Mouse (Mus musculus) limb, embryonic 14.5 days (tissue): ENCODE data around the gene Ccl2. TPM values are rescaled to one million over a fixed set of nuclear protein-coding genes. Genes with fewer than 3 reads are reported as not detected.

Experiments
- ATAC-seq: fragments of 200-750 bp; cut with Nextera tagmentation; 2 replicates; pipeline ENCODE4 v1.8.0; 2017; ENCODE audit warnings: low read depth, moderate number of reproducible peaks, moderate TSS enrichment; ENCODE audit not compliant: low FRiP score
- DNase-seq: peaks from one replicate; pipeline ENCODE4 v3.0.0-alpha.2; 2015; ENCODE audit warnings: low spot score
- H3K27ac ChIP-seq: fragments of 300-500 bp; sonication (generic); replicated peaks from 2 replicates; pipeline ENCODE4 v1.5.1; 2014; ENCODE audit warnings: low read depth, mild to moderate bottlenecking, low read length, moderate library complexity, mixed read lengths
- H3K27me3 ChIP-seq: fragments of 300-500 bp; sonication (generic); 2 replicates; pipeline ENCODE4 v1.6.1; 2014; ENCODE audit warnings: low read length, mixed read lengths; ENCODE audit not compliant: control insufficient read depth, insufficient read depth
- H3K36me3 ChIP-seq: fragments of 300-500 bp; sonication (generic); 2 replicates; pipeline ENCODE4 v1.6.1; 2014; ENCODE audit warnings: mild to moderate bottlenecking, low read length, moderate library complexity, mixed read lengths; ENCODE audit not compliant: control insufficient read depth, insufficient read depth
- H3K4me1 ChIP-seq: fragments of 300-500 bp; sonication (generic); 2 replicates; pipeline ENCODE4 v1.6.1; 2014; ENCODE audit warnings: antibody characterized with exemption, low read length, mixed read lengths; ENCODE audit not compliant: control insufficient read depth, insufficient read depth
- H3K4me2 ChIP-seq: fragments of 300-500 bp; sonication (generic); replicated peaks from 2 replicates; pipeline ENCODE4 v1.6.1; 2014; ENCODE audit warnings: low read depth, mild to moderate bottlenecking, low read length, moderate library complexity; ENCODE audit not compliant: severe bottlenecking
- H3K4me3 ChIP-seq: fragments of 300-500 bp; sonication (generic); replicated peaks from 2 replicates; pipeline ENCODE4 v1.5.1; 2014; ENCODE audit warnings: low read length
- H3K9ac ChIP-seq: fragments of 300-500 bp; sonication (generic); 2 replicates; pipeline ENCODE4 v1.6.1; 2014; ENCODE audit warnings: mild to moderate bottlenecking, low read depth, low read length, moderate library complexity; ENCODE audit not compliant: severe bottlenecking
- H3K9me3 ChIP-seq: fragments of 300-500 bp; sonication (generic); 2 replicates; pipeline ENCODE4 v1.6.1; 2016; ENCODE audit warnings: low read length; ENCODE audit not compliant: control insufficient read depth
- POLR2A ChIP-seq: fragments of 200-500 bp; IDR thresholded peaks from 2 replicates; pipeline ENCODE4 v1.8.0; 2012; ENCODE audit warnings: inconsistent platforms, mild to moderate bottlenecking, moderate library complexity, borderline replicate concordance; ENCODE audit not compliant: insufficient read depth, insufficient read length; ENCODE audit errors: extremely low read depth
- WGBS: fragments of 180-500 bp; shearing (Covaris S2); extraction: QIAGEN DNeasy Blood & Tissue Kit; methylation state at CpG from one replicate; pipeline ENCODE4 v1.1.7; 2014; 5-methylcytosine and 5-hydroxymethylcytosine counted together
- polyA plus RNA-seq, 2 experiments: library from polyadenylated mRNA; depleted of rRNA in 1 of 2; stranded (reverse) in 1 of 2; unstranded in 1 of 2; fragments of >200 nt; fragmentation: Nextera tagmentation in 1 of 2; extraction: Ambion mirVana in 1 of 2; gene quantifications; 2 replicates each; pipeline versions ENCODE4 v1.2.1 to v1.2.3; 2012 to 2014

Ccl2 gene
- polyA plus RNA-seq, 2 experiments: 4.7 to 7.7 TPM

GRCm38 (mm10) chr11:82045471-82045870 lies 10.1 kb downstream of the Ccl2 start, which contains the start of gene Ccl7:
Gene Ccl7 (plus strand): TSS chr11:82045712.
- no peak within 1 kb of the TSS for H3K4me3 ChIP-seq
- no peak for ATAC-seq
- peaks cover 3% of the 10 kb centered on the region; the same call in 1 of the 2 replicates for H3K4me1 ChIP-seq
- no peaks in the 10 kb centered on the region for H3K9me3 ChIP-seq
- H3K27me3 ChIP-seq: no peaks in the 10 kb centered on the region
- DNase-seq: peak; percentile 39
- no peaks in the 10 kb centered on the region for H3K36me3 ChIP-seq
- no peak for TF ChIP-seq POLR2A
- H3K9ac ChIP-seq: no peak within 1 kb of the TSS
- no peak within 1 kb of the TSS for H3K4me2 ChIP-seq
- no peak within 1 kb of the TSS for H3K27ac ChIP-seq
- 59% methylated on average over 3 of the region's 3 CpGs for WGBS

DNA sequence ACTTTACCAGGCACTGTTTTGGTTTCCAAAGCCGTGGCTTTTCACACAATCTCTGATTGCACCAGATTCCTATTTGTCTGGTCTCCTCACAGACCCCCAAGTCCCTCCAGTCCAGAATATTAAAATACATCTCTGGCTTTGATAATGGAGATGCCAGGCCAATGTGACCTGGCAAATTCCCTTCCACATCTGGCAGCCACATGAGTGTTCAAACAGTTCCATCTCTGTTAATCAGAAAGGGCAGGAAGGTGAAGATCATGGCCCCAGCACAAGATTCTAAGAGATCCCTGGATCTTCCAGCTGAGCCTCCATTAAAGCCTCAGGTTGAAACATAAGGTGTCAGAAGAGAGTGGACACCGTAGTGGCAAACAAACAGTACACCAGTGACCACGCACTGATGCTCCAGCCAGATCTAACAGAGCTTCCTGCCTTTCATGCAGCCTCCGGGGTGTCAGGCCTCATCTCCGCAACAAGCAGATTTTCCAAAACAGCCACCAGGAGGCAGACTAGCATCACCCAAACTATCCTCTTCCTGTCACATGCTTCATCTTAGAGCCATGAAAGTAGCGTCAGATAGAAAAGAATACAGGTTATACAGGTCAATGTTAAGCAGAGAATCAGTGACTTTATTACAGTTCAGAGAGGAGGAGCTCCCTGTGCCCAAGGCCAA lies 12.5 kb downstream of the Ccl2 start:
- no peaks in the 10 kb centered on the region for H3K36me3 ChIP-seq
- H3K4me3 ChIP-seq: no peak overlapping the region
- H3K9me3 ChIP-seq: no peaks in the 10 kb centered on the region
- no peak for TF ChIP-seq POLR2A
- no peak overlapping the region for H3K9ac ChIP-seq
- DNase-seq (peak; percentile 57), ATAC-seq (no peak)
- no peaks in the 10 kb centered on the region for H3K27me3 ChIP-seq
- no peak overlapping the region for H3K4me2 ChIP-seq
- H3K4me1 ChIP-seq: peaks cover 3% of the 10 kb centered on the region; the same call in 1 of the 2 replicates
- WGBS: 29% methylated on average over 6 of the region's 6 CpGs
- no peak overlapping the region for H3K27ac ChIP-seq

- WGBS: 90% methylated on average over 7 of the region's 7 CpGs
- Histone ChIP-seq H3K4me1 (no peaks in the 10 kb centered on the region), H3K9me3 (no peaks in the 10 kb centered on the region), H3K4me2 (no peak overlapping the region), H3K4me3 (no peak overlapping the region), H3K36me3 (no peaks in the 10 kb centered on the region), H3K9ac (no peak overlapping the region), H3K27me3 (no peaks in the 10 kb centered on the region), H3K27ac (no peak overlapping the region)
- ATAC-seq (no peak), DNase-seq (no peak)
- TF ChIP-seq POLR2A: no peak
These were observed 18.5 kb downstream of the Ccl2 start for GRCm38 (mm10) chr11:82053849-82054248.

GRCm38 (mm10) chr11:82057646-82058045 lies 22.3 kb downstream of the Ccl2 start, which contains the start of gene Ccl11:
Gene Ccl11 (plus strand): TSS chr11:82057823.
- Histone ChIP-seq H3K36me3 (no peaks in the 10 kb centered on the region), H3K4me1 (no peaks in the 10 kb centered on the region), H3K4me3 (no peak within 1 kb of the TSS), H3K9ac (no peak within 1 kb of the TSS), H3K27me3 (no peaks in the 10 kb centered on the region), H3K9me3 (no peaks in the 10 kb centered on the region), H3K27ac (no peak within 1 kb of the TSS), H3K4me2 (no peak within 1 kb of the TSS)
- DNase-seq (no peak), ATAC-seq (no peak)
- TF ChIP-seq POLR2A: no peak
- 75% methylated on average over 6 of the region's 6 CpGs for WGBS

DNA sequence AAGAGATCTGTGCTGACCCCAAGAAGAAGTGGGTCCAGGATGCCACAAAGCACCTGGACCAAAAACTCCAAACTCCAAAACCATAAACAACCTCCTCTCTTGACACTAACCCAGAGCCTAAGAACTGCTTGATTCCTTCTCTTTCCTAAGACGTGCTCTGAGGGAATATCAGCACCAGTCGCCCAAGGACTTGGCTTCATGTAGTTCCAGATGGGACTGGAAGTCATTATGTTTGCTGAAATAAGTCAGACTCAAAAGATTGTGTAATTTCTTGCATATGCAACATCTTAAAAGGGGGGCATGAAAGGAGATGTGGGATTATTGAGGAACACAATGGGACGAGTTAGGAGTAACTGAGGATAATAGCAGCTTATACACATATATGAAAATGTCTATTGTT lies 26.9 kb downstream of the Ccl2 start:
- H3K4me3 ChIP-seq: no peak overlapping the region
- no peak for ATAC-seq
- H3K27ac ChIP-seq: no peak overlapping the region
- H3K9me3 ChIP-seq: no peaks in the 10 kb centered on the region
- H3K4me1 ChIP-seq: no peaks in the 10 kb centered on the region
- H3K9ac ChIP-seq: no peak overlapping the region
- WGBS: 57% methylated on average over 3 of the region's 3 CpGs
- H3K36me3 ChIP-seq: no peaks in the 10 kb centered on the region
- no peak overlapping the region for H3K4me2 ChIP-seq
- no peak for TF ChIP-seq POLR2A
- no peaks in the 10 kb centered on the region for H3K27me3 ChIP-seq
- no peak for DNase-seq
